Mouse (Mus musculus) lung, embryonic 16.5 days (tissue): Measurements from ENCODE around the gene Clic1. TPM values are rescaled to one million over a fixed set of nuclear protein-coding genes. Genes with fewer than 3 reads are reported as not detected.

Experiments
- ATAC-seq: fragments of 200-750 bp; cut with Nextera tagmentation; 2 replicates; pipeline ENCODE4 v1.8.0; 2017; ENCODE audit warnings: low read depth, mild to moderate bottlenecking, moderate library complexity
- H3K27ac ChIP-seq: fragments of 300-500 bp; sonication (generic); 2 replicates; pipeline ENCODE4 v1.5.1; 2014; ENCODE audit warnings: mild to moderate bottlenecking, control low read depth, low read length
- H3K27me3 ChIP-seq: fragments of 300-500 bp; sonication (generic); 2 replicates; pipeline ENCODE4 v1.6.1; 2014; ENCODE audit warnings: low read depth, low read length, mixed read lengths; ENCODE audit not compliant: control insufficient read depth, insufficient read depth
- H3K36me3 ChIP-seq: fragments of 300-500 bp; sonication (generic); 2 replicates; pipeline ENCODE4 v1.6.1; 2014; ENCODE audit warnings: low read length; ENCODE audit not compliant: control insufficient read depth, insufficient read depth
- H3K4me1 ChIP-seq: fragments of 300-500 bp; sonication (generic); replicated peaks from 2 replicates; pipeline ENCODE4 v1.6.1; 2014; ENCODE audit warnings: low read length, mixed read lengths; ENCODE audit not compliant: control insufficient read depth, insufficient read depth
- H3K4me2 ChIP-seq: fragments of 300-500 bp; sonication (generic); 2 replicates; pipeline ENCODE4 v1.6.1; 2014; ENCODE audit warnings: low read depth, low read length, control low read depth
- H3K4me3 ChIP-seq: fragments of 300-500 bp; sonication (generic); 2 replicates; pipeline ENCODE4 v1.5.1; 2014; ENCODE audit warnings: mild to moderate bottlenecking, low read length, control low read depth
- H3K9ac ChIP-seq: fragments of 300-500 bp; sonication (generic); 2 replicates; pipeline ENCODE4 v1.6.1; 2014; ENCODE audit warnings: low read length, control low read depth
- H3K9me3 ChIP-seq: fragments of 300-500 bp; sonication (generic); 2 replicates; pipeline ENCODE4 v1.6.1; 2016; ENCODE audit warnings: low read length; ENCODE audit not compliant: control insufficient read depth
- WGBS: fragments of 180-500 bp; shearing (Covaris S2); extraction: QIAGEN DNeasy Blood & Tissue Kit; methylation state at CpG from one replicate; pipeline ENCODE4 v1.1.7; 2014; 5-methylcytosine and 5-hydroxymethylcytosine counted together
- polyA plus RNA-seq: library from polyadenylated mRNA; unstranded; fragments of >200 nt; fragmentation: Nextera tagmentation; extraction: Ambion mirVana; gene quantifications from 2 replicates; pipeline ENCODE4 v1.2.1, GENCODE M21; 2015

Clic1 gene
- polyA plus RNA-seq, 1 experiment from 2014 or later = 298 TPM

DNA sequence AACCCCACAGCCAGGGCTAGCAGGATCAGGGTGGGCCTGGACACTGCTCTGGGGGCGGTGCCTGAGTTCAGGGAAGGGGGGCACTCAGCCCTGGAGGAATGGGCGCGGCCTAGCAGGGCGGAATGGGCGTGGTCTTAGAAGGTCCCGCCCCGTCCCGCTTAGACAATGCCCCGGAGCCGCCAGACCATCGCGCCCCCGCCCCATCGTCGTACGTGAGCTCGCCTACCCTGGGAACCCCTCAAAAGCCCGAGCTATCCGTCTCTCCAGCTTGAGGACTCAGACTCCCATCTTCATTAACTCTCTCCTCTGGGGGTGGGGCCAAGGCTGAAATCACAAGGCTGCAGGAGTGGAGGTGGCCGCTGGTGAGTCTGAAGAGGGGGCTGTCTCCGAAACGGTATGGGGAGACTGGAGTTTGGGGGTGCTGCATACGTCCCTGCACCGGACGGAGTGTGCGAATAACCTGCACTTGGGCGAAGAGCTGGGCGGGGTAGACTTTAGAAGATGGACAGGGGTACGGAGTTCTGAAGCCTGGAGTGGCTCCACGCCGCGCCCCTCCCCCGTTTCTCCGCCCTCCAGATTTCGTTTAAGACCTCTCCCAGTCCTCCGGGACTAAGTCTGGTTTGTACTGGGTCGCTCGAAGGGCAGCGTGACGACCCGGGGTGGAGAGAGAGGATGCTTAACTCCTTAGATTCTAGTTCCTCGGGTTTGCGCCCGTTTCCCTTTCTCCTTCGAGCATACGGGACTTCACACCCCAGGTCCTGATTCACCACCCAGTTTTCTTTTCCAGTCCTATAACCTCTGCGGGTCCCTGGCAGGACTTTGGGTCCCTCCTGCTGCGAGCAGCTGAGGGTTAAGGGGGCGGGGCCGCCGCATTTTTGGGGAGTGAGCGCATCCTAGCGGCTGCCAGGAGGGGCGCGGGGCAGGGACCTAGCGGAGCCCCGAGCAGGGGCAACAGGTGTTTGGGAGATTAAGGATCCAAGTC is 9.4 kb downstream of the Clic1 start, which contains the start of gene Ddah2:
TSS of gene Ddah2 (plus strand) at position 125 of the 982 bp plus-strand sequence.
- peak within 1 kb of the TSS; percentile 82 for H3K9ac ChIP-seq
- no peaks in the 10 kb centered on the region for H3K9me3 ChIP-seq
- H3K36me3 ChIP-seq = peaks cover 45% of the 10 kb centered on the region
- H3K4me1 ChIP-seq = peaks cover 23% of the 10 kb centered on the region
- H3K4me3 ChIP-seq = peak within 1 kb of the TSS; percentile 67
- no peaks in the 10 kb centered on the region for H3K27me3 ChIP-seq
- under 1% methylated on average over 57 of the region's 57 CpGs for WGBS
- peak; percentile 96 for ATAC-seq
- H3K4me2 ChIP-seq = peak within 1 kb of the TSS; percentile 95
- peak within 1 kb of the TSS; percentile 92 for H3K27ac ChIP-seq

- 13% methylated on average over 14 of the region's 14 CpGs for WGBS
- peak overlapping the region; percentile 82 for H3K9ac ChIP-seq
- H3K4me2 ChIP-seq = peak overlapping the region; percentile 95
- H3K27ac ChIP-seq = peak overlapping the region; percentile 92; the same call in 1 of the 2 replicates
- peaks cover 39% of the 10 kb centered on the region for H3K36me3 ChIP-seq
- H3K4me1 ChIP-seq = peaks cover 29% of the 10 kb centered on the region
- H3K4me3 ChIP-seq = peak overlapping the region; percentile 67
- no peaks in the 10 kb centered on the region for H3K9me3 ChIP-seq
- H3K27me3 ChIP-seq = no peaks in the 10 kb centered on the region
- no peak for ATAC-seq
Measured at GRCm38 (mm10) chr17:35060071-35060470, 10.3 kb downstream of the Clic1 start.

- Histone ChIP-seq H3K4me3 (peak overlapping the region; percentile 67), H3K4me1 (peaks cover 36% of the 10 kb centered on the region), H3K27ac (no peak overlapping the region), H3K36me3 (peaks cover 33% of the 10 kb centered on the region), H3K9me3 (no peaks in the 10 kb centered on the region), H3K4me2 (peak overlapping the region; percentile 95), H3K9ac (peak overlapping the region; percentile 82), H3K27me3 (no peaks in the 10 kb centered on the region)
- ATAC-seq = no peak
- WGBS = 55% methylated on average over 22 of the region's 22 CpGs
Measured at GRCm38 (mm10) chr17:35060737-35061297, 11.1 kb downstream of the Clic1 start.

DNA sequence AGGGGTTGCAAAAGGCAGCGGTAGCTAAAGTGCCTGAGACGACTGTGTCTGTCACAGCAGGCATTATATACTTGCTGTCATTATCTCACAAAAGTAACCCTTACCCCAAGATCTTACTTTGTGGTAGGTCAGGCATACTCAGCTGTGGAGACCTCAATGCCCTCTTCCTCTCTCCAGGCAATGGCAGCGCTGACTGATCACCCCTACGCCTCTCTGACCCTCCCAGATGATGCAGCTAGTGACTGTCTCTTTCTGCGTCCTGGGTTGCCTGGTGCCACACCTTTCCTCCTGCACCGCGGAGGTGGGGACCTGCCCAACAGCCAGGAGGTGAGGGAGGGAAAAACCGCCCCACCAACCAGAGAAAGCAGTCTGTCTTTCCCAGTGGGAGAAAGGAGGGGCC is 11.5 kb downstream of the Clic1 start:
- Histone ChIP-seq H3K4me1 (peaks cover 41% of the 10 kb centered on the region), H3K36me3 (peaks cover 30% of the 10 kb centered on the region), H3K27ac (no peak overlapping the region), H3K9me3 (no peaks in the 10 kb centered on the region), H3K4me3 (no peak overlapping the region), H3K4me2 (no peak overlapping the region), H3K9ac (no peak overlapping the region), H3K27me3 (no peaks in the 10 kb centered on the region)
- no peak for ATAC-seq
- WGBS = 83% methylated on average over 7 of the region's 8 CpGs

DNA sequence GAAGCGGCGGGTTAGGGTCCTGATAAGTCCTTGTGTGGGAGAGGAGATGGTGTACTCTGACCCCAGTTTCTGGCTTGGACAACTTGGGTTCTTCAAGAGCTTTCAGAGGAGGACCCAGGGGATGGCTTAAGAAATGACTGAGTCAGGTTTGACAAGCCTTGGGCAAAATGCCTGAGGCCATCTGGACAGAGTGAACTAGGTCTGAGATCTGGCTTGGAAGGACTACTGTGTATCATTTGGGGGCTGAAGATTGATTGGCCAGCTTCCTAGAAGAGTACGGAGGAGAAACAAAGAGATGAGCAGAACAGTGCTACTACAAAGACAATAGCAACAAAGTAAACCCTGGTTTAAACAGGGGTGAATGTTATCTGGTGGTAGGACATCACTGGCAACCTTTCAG is 13.7 kb downstream of the Clic1 start:
- H3K27ac ChIP-seq = no peak overlapping the region; the same call in 1 of the 2 replicates
- H3K27me3 ChIP-seq = no peaks in the 10 kb centered on the region
- no peak overlapping the region for H3K4me3 ChIP-seq
- peaks cover 38% of the 10 kb centered on the region for H3K4me1 ChIP-seq
- H3K36me3 ChIP-seq = peaks cover 22% of the 10 kb centered on the region
- H3K9me3 ChIP-seq = no peaks in the 10 kb centered on the region
- ATAC-seq = no peak
- H3K4me2 ChIP-seq = 0 out of 2 replicates have a peak overlapping the region, but pooled peaks have one; percentile 70
- 80% methylated on average over 3 of the region's 3 CpGs for WGBS
- no peak overlapping the region for H3K9ac ChIP-seq

DNA sequence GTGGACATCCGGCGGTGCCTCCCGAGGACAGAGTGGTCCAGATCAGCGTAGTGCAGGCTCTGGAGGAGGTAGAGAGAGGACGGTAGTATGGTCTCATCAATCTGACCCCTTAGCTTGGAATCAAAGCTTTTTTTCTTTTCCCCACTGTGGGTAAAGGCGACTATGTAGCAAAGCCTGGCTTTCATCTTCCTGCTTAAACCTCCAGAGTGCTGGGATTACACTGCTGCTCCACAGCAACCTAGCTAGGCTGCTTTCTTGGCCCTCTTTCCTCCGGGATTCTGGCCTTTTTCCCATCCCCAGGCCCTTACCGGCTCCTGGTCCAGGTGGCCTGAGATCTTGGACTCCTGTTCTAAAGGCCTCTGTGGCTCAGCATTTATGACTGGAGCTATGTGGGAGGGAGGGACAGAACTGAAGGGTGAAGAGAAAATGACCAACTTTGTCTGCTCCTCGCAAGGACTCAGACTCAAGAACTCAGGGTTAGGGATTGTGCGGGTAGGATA is 14.7 kb downstream of the Clic1 start:
- peak overlapping the region; percentile 61 for H3K9ac ChIP-seq
- H3K4me1 ChIP-seq = peaks cover 35% of the 10 kb centered on the region
- H3K27me3 ChIP-seq = no peaks in the 10 kb centered on the region
- peak overlapping the region; percentile 70 for H3K4me2 ChIP-seq
- ATAC-seq = no peak
- no peaks in the 10 kb centered on the region for H3K9me3 ChIP-seq
- peak overlapping the region; percentile 94 for H3K27ac ChIP-seq
- 22% methylated on average over 10 of the region's 10 CpGs for WGBS
- H3K36me3 ChIP-seq = peaks cover 22% of the 10 kb centered on the region
- peak overlapping the region; percentile 43 for H3K4me3 ChIP-seq

GRCm38 (mm10) chr17:35064951-35065947 is 15.5 kb downstream of the Clic1 start, which contains the start of gene Ly6g6c:
TSS of gene Ly6g6c (plus strand) at chr17:35065388.
- peaks cover 31% of the 10 kb centered on the region for H3K4me1 ChIP-seq
- H3K4me3 ChIP-seq = peak within 1 kb of the TSS; percentile 43
- peak within 1 kb of the TSS; percentile 94 for H3K27ac ChIP-seq
- peak within 1 kb of the TSS; percentile 70 for H3K4me2 ChIP-seq
- H3K9ac ChIP-seq = peak within 1 kb of the TSS; percentile 61
- H3K36me3 ChIP-seq = peaks cover 22% of the 10 kb centered on the region
- ATAC-seq = peak; percentile 88
- H3K27me3 ChIP-seq = no peaks in the 10 kb centered on the region
- WGBS = 2% methylated on average over 48 of the region's 48 CpGs
- no peaks in the 10 kb centered on the region for H3K9me3 ChIP-seq

DNA sequence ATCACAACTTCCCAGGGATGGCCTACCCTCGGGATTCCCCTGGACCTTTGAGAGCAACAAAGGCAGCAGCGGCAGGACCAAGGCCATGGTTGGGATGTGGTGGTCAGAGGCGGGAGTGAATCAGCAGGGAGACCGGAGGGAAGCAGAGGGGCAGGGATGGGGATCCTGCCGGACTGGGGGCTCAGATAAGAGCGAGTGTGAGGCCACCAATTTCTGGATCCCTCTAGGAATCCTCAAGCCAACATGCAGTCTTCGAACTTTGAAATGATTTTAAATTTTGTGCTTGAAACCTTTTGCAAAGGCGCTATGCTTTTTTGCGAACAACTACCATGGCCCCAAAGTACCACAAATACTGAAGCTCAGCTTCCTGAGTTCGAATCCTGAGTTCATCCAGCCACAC is 16.3 kb downstream of the Clic1 start, which contains the start of gene Mpig6b:
TSS of gene Mpig6b (minus strand) at position 101 of the 400 bp plus-strand sequence.
- Histone ChIP-seq H3K9me3 (no peaks in the 10 kb centered on the region), H3K4me1 (peaks cover 24% of the 10 kb centered on the region), H3K36me3 (peaks cover 18% of the 10 kb centered on the region), H3K4me2 (peak within 1 kb of the TSS; percentile 70), H3K27ac (peak within 1 kb of the TSS; percentile 94), H3K9ac (peak within 1 kb of the TSS; percentile 61), H3K4me3 (peak within 1 kb of the TSS; percentile 43), H3K27me3 (no peaks in the 10 kb centered on the region)
- 43% methylated on average over 10 of the region's 10 CpGs for WGBS
- no peak for ATAC-seq
